Mouse (Mus musculus) kidney, adult 9 months (tissue): ENCODE measurements around the gene Abca17.
A peak's percentile ranks its signal among the peaks of the same experiment; 100 is the strongest.

Source experiments
- DNase-seq: peaks from one replicate; pipeline ENCODE4 v3.0.0; 2022

The Abca17 gene

GRCm38 (mm10) chr17:24344672-24345071 lies 6.2 kb downstream of the Abca17 start:
- no peak for DNase-seq

GRCm38 (mm10) chr17:24327656-24328055 lies 23.2 kb downstream of the Abca17 start:
- no peak for DNase-seq

- no peak for DNase-seq
Measured at GRCm38 (mm10) chr17:24325051-24325450, 25.8 kb downstream of the Abca17 start.

GRCm38 (mm10) chr17:24320826-24321225 lies 30.0 kb downstream of the Abca17 start:
- DNase-seq = no peak

- DNase-seq = peak; percentile 36
Measured at GRCm38 (mm10) chr17:24307500-24307899, 43.4 kb downstream of the Abca17 start.

GRCm38 (mm10) chr17:24300651-24301050 lies 50.2 kb downstream of the Abca17 start:
- no peak for DNase-seq

GRCm38 (mm10) chr17:24289338-24289737 lies 61.5 kb downstream of the Abca17 start:
- no peak for DNase-seq

GRCm38 (mm10) chr17:24288477-24288876 lies 62.4 kb downstream of the Abca17 start:
- no peak for DNase-seq

GRCm38 (mm10) chr17:24285680-24286079 lies 65.2 kb downstream of the Abca17 start:
- no peak for DNase-seq

- no peak for DNase-seq
Measured at GRCm38 (mm10) chr17:24283266-24283818, 67.5 kb downstream of the Abca17 start.

GRCm38 (mm10) chr17:24282637-24283036 lies 68.2 kb downstream of the Abca17 start:
- peak; percentile 17 for DNase-seq

- no peak for DNase-seq
Measured at GRCm38 (mm10) chr17:24279907-24280306, 71.0 kb downstream of the Abca17 start.

- no peak for DNase-seq
Measured at GRCm38 (mm10) chr17:24267133-24267532, 83.7 kb downstream of the Abca17 start.

- no peak for DNase-seq
Measured at GRCm38 (mm10) chr17:24264766-24265165, 86.1 kb downstream of the Abca17 start.

GRCm38 (mm10) chr17:24260516-24260915 lies 90.4 kb downstream of the Abca17 start:
- no peak for DNase-seq

- no peak for DNase-seq
Measured at GRCm38 (mm10) chr17:24259702-24260101, 91.2 kb downstream of the Abca17 start.

GRCm38 (mm10) chr17:24258981-24259380 lies 91.9 kb downstream of the Abca17 start:
- no peak for DNase-seq

GRCm38 (mm10) chr17:24252329-24252728 lies 98.5 kb downstream of the Abca17 start:
- no peak for DNase-seq

- peak; percentile 97 for DNase-seq
Measured at GRCm38 (mm10) chr17:24251320-24252069, 99.4 kb downstream of the Abca17 start, which contains the start of gene Ccnf. Ccnf (minus strand) TSS chr17:24251484.

- DNase-seq = no peak
Measured at GRCm38 (mm10) chr17:24250988-24251319, 99.9 kb downstream of the Abca17 start.

- DNase-seq = no peak
Measured at GRCm38 (mm10) chr17:24248641-24249040, 102.2 kb downstream of the Abca17 start.

GRCm38 (mm10) chr17:24244061-24244460 lies 106.8 kb downstream of the Abca17 start:
- no peak for DNase-seq

- DNase-seq = peak; percentile 43
Measured at GRCm38 (mm10) chr17:24243311-24243969, 107.4 kb downstream of the Abca17 start.

GRCm38 (mm10) chr17:24236921-24237320 lies 113.9 kb downstream of the Abca17 start:
- DNase-seq = no peak
